Mouse (Mus musculus) left cerebral cortex, adult 11 months (tissue): ENCODE measurements at regions not wholly inside any gene's neighbourhood (a gene's known extent, or its start where the extent isn't known, plus 50 kb on each side); places are given as distances from the start of the nearest gene placed in this dataset.

Experiments
- DNase-seq: peaks from one replicate; pipeline ENCODE4 v3.0.0; 2022; ENCODE audit warnings: low spot score

GRCm38 (mm10) chr1:39047316-39047715 is 61.9 kb downstream of the Pdcl3 start:
- no peak for DNase-seq

- DNase-seq: no peak
Measured at GRCm38 (mm10) chr1:39057304-39057703, 71.9 kb downstream of the Pdcl3 start.

- DNase-seq: no peak
Measured at GRCm38 (mm10) chr1:39062509-39062908, 77.1 kb downstream of the Pdcl3 start.

- peak; percentile 56 for DNase-seq
Measured at GRCm38 (mm10) chr1:39063666-39064385, 78.4 kb downstream of the Pdcl3 start.

- no peak for DNase-seq
Measured at GRCm38 (mm10) chr1:39064781-39065180, 79.4 kb downstream of the Pdcl3 start.

GRCm38 (mm10) chr1:39067901-39068300 is 82.5 kb downstream of the Pdcl3 start:
- no peak for DNase-seq

GRCm38 (mm10) chr1:39069086-39069655 is 83.8 kb downstream of the Pdcl3 start:
- DNase-seq: no peak

- DNase-seq: no peak
Measured at GRCm38 (mm10) chr1:39069676-39070075, 84.3 kb downstream of the Pdcl3 start.

- no peak for DNase-seq
Measured at GRCm38 (mm10) chr1:39075966-39076365, 90.6 kb downstream of the Pdcl3 start.

GRCm38 (mm10) chr1:39078584-39079315 is 93.3 kb downstream of the Pdcl3 start:
- DNase-seq: no peak

- no peak for DNase-seq
Measured at GRCm38 (mm10) chr1:39083911-39084826, 98.8 kb downstream of the Pdcl3 start.

- DNase-seq: no peak
Measured at GRCm38 (mm10) chr1:39086273-39086672, 100.9 kb downstream of the Pdcl3 start.

- DNase-seq: no peak
Measured at GRCm38 (mm10) chr1:39089875-39090274, 103.7 kb upstream of the Npas2 start.

- no peak for DNase-seq
Measured at GRCm38 (mm10) chr1:39091121-39091520, 102.4 kb upstream of the Npas2 start.

- no peak for DNase-seq
Measured at GRCm38 (mm10) chr1:39091638-39092037, 101.9 kb upstream of the Npas2 start.

- DNase-seq: no peak
Measured at GRCm38 (mm10) chr1:39093291-39093690, 100.2 kb upstream of the Npas2 start.

- DNase-seq: no peak
Measured at GRCm38 (mm10) chr1:39094001-39094400, 99.5 kb upstream of the Npas2 start.

GRCm38 (mm10) chr1:39095901-39096300 is 97.6 kb upstream of the Npas2 start:
- no peak for DNase-seq

GRCm38 (mm10) chr1:39096726-39097125 is 96.8 kb upstream of the Npas2 start:
- DNase-seq: no peak

- peak; percentile 69 for DNase-seq
Measured at GRCm38 (mm10) chr1:39097499-39097898, 96.0 kb upstream of the Npas2 start.

GRCm38 (mm10) chr1:39098154-39098553 is 95.4 kb upstream of the Npas2 start:
- no peak for DNase-seq

- DNase-seq: no peak
Measured at GRCm38 (mm10) chr1:39099246-39099645, 94.3 kb upstream of the Npas2 start.
